Mouse (Mus musculus) heart, postnatal 0 days (tissue): ENCODE results near the gene Pex13. TPM values are rescaled to one million over a fixed set of nuclear protein-coding genes. Genes with fewer than 3 reads are reported as not detected.

Experiments used
- ATAC-seq: fragments of 200-750 bp; cut with Nextera tagmentation; 2 replicates; pipeline ENCODE4 v1.8.0; 2017; ENCODE audit warnings: low read depth, moderate number of reproducible peaks, moderate library complexity; ENCODE audit not compliant: insufficient read depth
- DNase-seq: peaks from one replicate; pipeline ENCODE4 v3.0.0-alpha.2; 2016; ENCODE audit warnings: low spot score
- H3K27ac ChIP-seq: fragments of 300-500 bp; sonication (generic); 2 replicates; pipeline ENCODE4 v1.5.1; 2014; ENCODE audit warnings: low read depth, mild to moderate bottlenecking
- H3K27me3 ChIP-seq: fragments of 300-500 bp; sonication (generic); 2 replicates; pipeline ENCODE4 v1.6.1; 2014; ENCODE audit warnings: low read length, mixed read lengths; ENCODE audit not compliant: control insufficient read depth, insufficient read depth
- H3K36me3 ChIP-seq: fragments of 300-500 bp; sonication (generic); replicated peaks from 2 replicates; pipeline ENCODE4 v1.6.1; 2014; ENCODE audit warnings: low read length, mixed read lengths; ENCODE audit not compliant: control insufficient read depth, insufficient read depth
- H3K4me1 ChIP-seq: fragments of 300-500 bp; sonication (generic); 2 replicates; pipeline ENCODE4 v1.6.1; 2014; ENCODE audit warnings: antibody characterized with exemption; ENCODE audit not compliant: control insufficient read depth, insufficient read depth
- H3K4me2 ChIP-seq: fragments of 300-500 bp; sonication (generic); 2 replicates; pipeline ENCODE4 v1.6.1; 2014; ENCODE audit warnings: low read depth, mild to moderate bottlenecking, low read length, moderate library complexity
- H3K4me3 ChIP-seq: fragments of 300-500 bp; sonication (generic); 2 replicates; pipeline ENCODE4 v1.5.1; 2014; ENCODE audit warnings: low read depth, low read length
- H3K9ac ChIP-seq: fragments of 300-500 bp; sonication (generic); replicated peaks from 2 replicates; pipeline ENCODE4 v1.6.1; 2014; ENCODE audit warnings: low read depth, low read length, mixed read lengths
- H3K9me3 ChIP-seq: fragments of 300-500 bp; sonication (generic); replicated peaks from 2 replicates; pipeline ENCODE4 v1.6.1; 2016; ENCODE audit warnings: low read length; ENCODE audit not compliant: control insufficient read depth
- CTCF ChIP-seq: IDR thresholded peaks from 2 replicates; pipeline ENCODE4 v1.5.1; 2016; ENCODE audit warnings: antibody characterized with exemption, control low read depth, low read depth
- EP300 ChIP-seq: IDR thresholded peaks from 2 replicates; pipeline ENCODE4 v1.6.1; 2016; ENCODE audit warnings: antibody characterized with exemption, low read depth
- WGBS: fragments of 180-500 bp; shearing (Covaris S2); extraction: QIAGEN DNeasy Blood & Tissue Kit; methylation state at CpG from one replicate; pipeline ENCODE4 v1.1.7; 2014; 5-methylcytosine and 5-hydroxymethylcytosine counted together
- polyA plus RNA-seq: library from polyadenylated mRNA; unstranded; fragments of >200 nt; fragmentation: Nextera tagmentation; extraction: Ambion mirVana; gene quantifications from 2 replicates; pipeline ENCODE4 v1.2.1, GENCODE M21; 2015
- total RNA-seq: library from RNA; depleted of rRNA; stranded (reverse); fragments of >200 nt; gene quantifications from 2 replicates; pipeline ENCODE4 v1.2.3, GENCODE M21; 2014; ENCODE audit warnings: low replicate concordance

Pex13 gene
- total and polyA plus RNA-seq, 2 experiments from 2014 or later = 12.7 to 27.8 TPM

DNA sequence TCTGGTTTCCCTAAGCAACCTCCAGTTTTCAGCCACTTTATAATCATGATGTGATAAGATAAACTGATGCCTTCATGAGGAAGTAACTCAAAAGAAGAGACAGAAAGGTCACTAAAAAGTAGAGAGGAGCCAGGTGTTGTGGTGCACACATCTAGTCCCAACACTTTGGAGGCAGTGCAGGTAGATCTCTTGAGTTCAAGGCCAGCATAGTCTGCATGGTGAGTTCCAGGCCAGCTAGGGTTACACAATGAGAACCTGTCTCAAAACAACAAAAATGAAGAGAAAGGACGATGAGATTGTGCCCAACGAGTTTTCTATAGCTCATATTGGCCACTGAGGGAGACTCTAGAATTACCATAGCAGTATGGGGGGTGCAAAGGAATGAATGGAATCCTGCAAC, 32.8 kb upstream of the Pex13 start:
- WGBS = 59% methylated on average over 2 of the region's 2 CpGs
- H3K36me3 ChIP-seq = peaks cover 10% of the 10 kb centered on the region; the same call in 1 of the 2 replicates

DNA sequence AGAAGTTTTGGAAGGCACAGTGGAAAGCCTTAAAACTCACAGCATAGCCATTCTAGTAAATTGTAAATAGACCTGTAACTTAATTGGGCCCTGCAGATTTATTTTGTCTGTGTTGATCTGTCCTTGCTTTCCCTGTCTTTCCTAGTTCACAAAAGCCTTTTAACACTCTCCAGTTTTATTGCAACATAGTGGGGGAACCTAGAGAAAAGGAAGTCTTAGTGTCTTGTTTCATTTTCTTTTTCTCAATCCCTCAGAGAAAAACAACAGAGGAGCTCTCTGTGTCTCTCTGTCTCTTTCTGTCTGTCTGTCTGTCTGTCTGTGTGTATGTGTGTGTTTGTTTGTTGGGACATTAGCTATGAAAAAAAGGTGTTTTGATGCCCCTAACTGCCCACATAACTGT, 30.1 kb upstream of the Pex13 start:
- ATAC-seq = no peak
- no peak for DNase-seq
- Histone ChIP-seq H3K27ac (no peak overlapping the region), H3K4me1 (no peaks in the 10 kb centered on the region), H3K27me3 (no peaks in the 10 kb centered on the region), H3K9me3 (no peaks in the 10 kb centered on the region), H3K4me2 (no peak overlapping the region), H3K9ac (no peak overlapping the region), H3K4me3 (no peak overlapping the region), H3K36me3 (0 out of 2 replicates have a peak, but pooled peaks cover 10% of the 10 kb centered on the region)
- TF ChIP-seq EP300 = no peak
- no peak for TF ChIP-seq CTCF

More for the DNA sequence above, 32.8 kb upstream of the Pex13 start:
- H3K4me3 ChIP-seq = no peak overlapping the region
- no peaks in the 10 kb centered on the region for H3K27me3 ChIP-seq
- H3K4me2 ChIP-seq = no peak overlapping the region
- H3K4me1 ChIP-seq = no peaks in the 10 kb centered on the region
- H3K9me3 ChIP-seq = no peaks in the 10 kb centered on the region
- H3K27ac ChIP-seq = no peak overlapping the region
- no peak for ATAC-seq
- no peak overlapping the region for H3K9ac ChIP-seq
- TF ChIP-seq CTCF (no peak), EP300 (no peak)
- DNase-seq = no peak

DNA sequence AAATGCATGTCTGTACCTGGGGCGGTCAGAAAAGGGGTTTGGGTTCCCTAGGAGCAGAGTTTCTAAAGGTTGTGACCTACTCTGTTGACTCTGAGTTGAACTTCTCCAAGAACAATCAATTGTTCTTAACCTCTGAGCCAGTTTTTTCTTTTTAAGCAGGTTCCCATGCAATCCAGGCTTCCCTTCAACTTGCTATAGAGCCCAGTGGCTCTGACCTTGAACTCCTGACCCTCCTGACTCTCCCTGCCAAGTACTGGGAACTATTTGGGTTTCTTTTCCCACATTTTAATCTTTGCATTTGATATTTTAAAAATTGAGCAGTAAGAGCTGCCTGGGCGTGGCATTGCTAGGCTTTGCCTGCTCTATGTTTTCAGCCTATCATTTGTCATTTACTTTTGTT, 27.5 kb upstream of the Pex13 start:
- 99% methylated on average over 2 of the region's 2 CpGs for WGBS
- H3K27me3 ChIP-seq = no peaks in the 10 kb centered on the region
- H3K9ac ChIP-seq = no peak overlapping the region
- no peaks in the 10 kb centered on the region for H3K9me3 ChIP-seq
- no peak for ATAC-seq
- no peak for DNase-seq
- no peak overlapping the region for H3K27ac ChIP-seq
- H3K4me2 ChIP-seq = no peak overlapping the region
- no peaks in the 10 kb centered on the region; the same call in none of the 2 replicates for H3K36me3 ChIP-seq
- no peak for TF ChIP-seq CTCF
- no peak for TF ChIP-seq EP300
- no peak overlapping the region for H3K4me3 ChIP-seq
- H3K4me1 ChIP-seq = no peaks in the 10 kb centered on the region

DNA sequence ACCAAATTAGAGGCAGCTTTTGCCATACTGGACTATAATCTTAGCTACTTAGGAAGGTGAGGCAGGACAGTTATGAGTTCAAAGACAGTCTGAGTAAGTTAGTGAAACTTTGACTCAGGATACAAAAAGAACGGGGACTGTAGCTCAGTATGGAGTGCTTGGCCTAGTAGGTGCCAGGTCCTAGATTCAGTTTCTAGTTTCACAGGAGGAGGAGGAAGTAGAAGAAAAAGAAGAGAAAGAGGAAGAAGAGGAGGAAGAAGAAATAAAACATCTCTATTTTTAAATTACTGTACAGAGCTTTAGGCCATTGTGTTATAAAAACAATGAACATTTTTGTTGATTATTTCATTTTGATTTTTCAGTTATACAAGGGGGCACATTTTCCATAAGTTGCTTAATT, 22.3 kb upstream of the Pex13 start:
- DNase-seq = no peak
- TF ChIP-seq CTCF (no peak), EP300 (no peak)
- Histone ChIP-seq H3K4me1 (no peaks in the 10 kb centered on the region), H3K27me3 (no peaks in the 10 kb centered on the region), H3K4me3 (no peak overlapping the region), H3K36me3 (peaks cover 9% of the 10 kb centered on the region), H3K9ac (no peak overlapping the region), H3K27ac (no peak overlapping the region), H3K9me3 (no peaks in the 10 kb centered on the region), H3K4me2 (no peak overlapping the region)
- 91% methylated on average over 1 of the region's 1 CpGs for WGBS
- no peak for ATAC-seq

DNA sequence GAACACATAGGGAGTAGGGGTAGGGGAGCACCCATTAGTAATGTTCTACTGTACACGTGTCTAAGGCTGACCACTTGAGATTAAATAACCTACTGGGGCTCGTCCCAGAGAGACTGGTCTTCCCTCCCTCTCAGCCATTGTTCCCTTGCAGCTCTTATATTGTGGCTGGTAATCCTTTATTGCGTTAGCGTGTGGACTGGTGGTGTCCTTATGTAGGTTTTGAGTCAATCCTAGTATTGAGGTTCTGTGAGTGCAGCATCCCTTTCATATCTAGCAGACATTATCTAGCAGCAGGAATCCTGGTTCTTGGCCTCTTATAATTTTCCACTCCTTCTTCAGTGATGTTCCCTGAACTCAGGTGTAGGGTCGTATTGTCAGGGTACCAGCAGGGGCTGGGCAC, 20.9 kb upstream of the Pex13 start:
- WGBS = 75% methylated on average over 5 of the region's 5 CpGs
- TF ChIP-seq EP300 (no peak), CTCF (no peak)
- no peak for DNase-seq
- Histone ChIP-seq H3K27me3 (no peaks in the 10 kb centered on the region), H3K36me3 (peaks cover 10% of the 10 kb centered on the region), H3K4me2 (no peak overlapping the region), H3K9ac (no peak overlapping the region), H3K4me1 (no peaks in the 10 kb centered on the region), H3K4me3 (no peak overlapping the region), H3K9me3 (no peaks in the 10 kb centered on the region), H3K27ac (no peak overlapping the region)
- no peak for ATAC-seq

DNA sequence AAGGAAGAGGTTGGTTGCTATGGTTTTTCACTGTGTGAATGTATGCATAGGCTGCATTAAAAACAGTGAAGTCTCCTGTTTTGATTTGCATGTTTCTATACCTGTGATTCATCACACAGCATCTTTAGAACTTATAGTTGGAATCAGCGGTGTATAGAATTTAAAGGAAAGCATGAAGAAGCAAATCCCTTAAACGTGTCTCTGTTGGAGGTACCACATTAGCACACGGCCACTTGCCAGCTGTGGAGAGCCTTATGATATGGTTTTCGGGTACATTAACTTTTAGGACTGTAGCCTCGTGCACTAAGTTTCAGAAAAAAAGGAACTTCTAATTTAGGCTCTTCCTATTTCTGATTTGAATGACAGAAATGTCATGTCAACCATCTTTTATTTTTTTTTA, 16.8 kb upstream of the Pex13 start:
- DNase-seq (no peak), ATAC-seq (no peak)
- Histone ChIP-seq H3K4me3 (no peak overlapping the region), H3K9me3 (no peaks in the 10 kb centered on the region), H3K27ac (no peak overlapping the region), H3K36me3 (peaks cover 38% of the 10 kb centered on the region), H3K27me3 (no peaks in the 10 kb centered on the region), H3K4me1 (no peaks in the 10 kb centered on the region), H3K9ac (no peak overlapping the region), H3K4me2 (no peak overlapping the region)
- TF ChIP-seq CTCF (no peak), EP300 (no peak)
- 86% methylated on average over 5 of the region's 5 CpGs for WGBS
